Mouse (Mus musculus) CH12.LX (cell line): ENCODE results near the gene Gm42417. TPM values are rescaled to one million over a fixed set of nuclear protein-coding genes. Genes with fewer than 3 reads are reported as not detected.

ENCODE experiments used
- DNase-seq: peaks from one replicate; pipeline ENCODE4 v3.0.0-alpha.2; 2013; ENCODE audit errors: extremely low read depth
- H3K27ac ChIP-seq: 2 replicates; pipeline ENCODE4 v1.5.1; 2012; ENCODE audit warnings: low read depth, mild to moderate bottlenecking, control low read depth, moderate library complexity; ENCODE audit not compliant: insufficient read depth
- H3K27me3 ChIP-seq: replicated peaks from 2 replicates; pipeline ENCODE3; 2012; ENCODE audit warnings: inconsistent platforms
- H3K36me3 ChIP-seq, 2 experiments: replicated peaks in 1 of 2; 2 replicates each; pipeline versions ENCODE3 to v1.6.1; 2012; ENCODE audit warnings: inconsistent platforms in 1 of 2, low read length in 1 of 2, mild to moderate bottlenecking in 1 of 2, mixed read lengths in 1 of 2, moderate library complexity in 1 of 2; ENCODE audit not compliant: control insufficient read depth in 1 of 2, insufficient read depth in 1 of 2
- H3K4me1 ChIP-seq, 2 experiments: 2 replicates each; pipeline ENCODE4 v1.6.1; 2012; ENCODE audit warnings: inconsistent platforms in 1 of 2, moderate library complexity in 1 of 2; ENCODE audit not compliant: insufficient read depth in 2 of 2, control insufficient read depth in 1 of 2
- H3K4me2 ChIP-seq: 2 replicates; pipeline ENCODE4 v1.6.1; 2012; ENCODE audit warnings: low read depth, mild to moderate bottlenecking, control low read depth; ENCODE audit not compliant: poor library complexity, insufficient read depth, severe bottlenecking
- H3K4me3 ChIP-seq, 3 experiments: fragments of 150-350 bp in 1 of 3; sonication (generic) in 1 of 3; replicated peaks in 1 of 3; 2 replicates each; pipeline versions ENCODE3 to v1.5.1; 2011 to 2012; ENCODE audit warnings: low read depth in 2 of 3, low read length in 2 of 3, mild to moderate bottlenecking in 2 of 3, moderate library complexity in 2 of 3, control low read depth in 1 of 3, improper control_type of control experiment in 1 of 3, inconsistent platforms in 1 of 3, mixed read lengths in 1 of 3; ENCODE audit not compliant: poor library complexity in 1 of 3
- H3K79me2 ChIP-seq: replicated peaks from 2 replicates; pipeline ENCODE4 v1.6.1; 2012; ENCODE audit warnings: mild to moderate bottlenecking, moderate library complexity; ENCODE audit not compliant: control insufficient read depth, poor library complexity, insufficient read depth, severe bottlenecking; ENCODE audit errors: extremely low read depth
- H3K9ac ChIP-seq: 2 replicates; pipeline ENCODE4 v1.6.1; 2012; ENCODE audit warnings: low read depth, mild to moderate bottlenecking, control low read depth, moderate library complexity; ENCODE audit not compliant: insufficient read depth
- H3K9me3 ChIP-seq: replicated peaks from 2 replicates; pipeline ENCODE3; 2012; ENCODE audit warnings: low read length, inconsistent platforms, mixed read lengths
- CHD1 ChIP-seq: IDR thresholded peaks from 2 replicates; pipeline ENCODE4 v1.6.1; 2012; ENCODE audit warnings: low read depth, low read length, improper control_type of control experiment, inconsistent platforms
- E2F4 ChIP-seq: IDR thresholded peaks from 2 replicates; pipeline ENCODE4 v1.6.1; 2011; ENCODE audit warnings: low read depth, low read length, improper control_type of control experiment; ENCODE audit not compliant: insufficient replicate concordance
- ELF1 ChIP-seq: IDR thresholded peaks from 2 replicates; pipeline ENCODE4 v1.6.1; 2014; ENCODE audit warnings: low read depth, mild to moderate bottlenecking, inconsistent platforms, low read length, improper control_type of control experiment
- EP300 ChIP-seq: IDR thresholded peaks from 2 replicates; pipeline ENCODE4 v1.6.1; 2011; ENCODE audit warnings: low read length, improper control_type of control experiment
- GABPA ChIP-seq: IDR thresholded peaks from 2 replicates; pipeline ENCODE4 v1.6.1; 2012; ENCODE audit warnings: low read depth, low read length, improper control_type of control experiment, inconsistent platforms; ENCODE audit not compliant: insufficient replicate concordance
- JUN ChIP-seq: IDR thresholded peaks from 2 replicates; pipeline ENCODE4 v1.6.1; 2011; ENCODE audit warnings: low read depth, mild to moderate bottlenecking, low read length, improper control_type of control experiment, moderate library complexity; ENCODE audit not compliant: insufficient read depth
- JUND ChIP-seq: conservative IDR thresholded peaks from 2 replicates; pipeline ENCODE4 v1.6.1; 2011; ENCODE audit warnings: low read depth, low read length, improper control_type of control experiment
- KAT2A ChIP-seq: IDR thresholded peaks from 2 replicates; pipeline ENCODE4 v1.6.1; 2012; ENCODE audit warnings: low read length, improper control_type of control experiment, inconsistent platforms; ENCODE audit not compliant: insufficient replicate concordance
- MAFK ChIP-seq: IDR thresholded peaks from 2 replicates; pipeline ENCODE4 v1.6.1; 2011; ENCODE audit warnings: low read length, improper control_type of control experiment; ENCODE audit not compliant: insufficient replicate concordance
- MEF2A ChIP-seq: IDR thresholded peaks from 2 replicates; pipeline ENCODE4 v1.6.1; 2014; ENCODE audit warnings: low read depth, mild to moderate bottlenecking, inconsistent platforms, low read length, improper control_type of control experiment, borderline replicate concordance
- MXI1 ChIP-seq: IDR thresholded peaks from 2 replicates; pipeline ENCODE4 v1.6.1; 2011; ENCODE audit warnings: mild to moderate bottlenecking, low read depth, low read length, improper control_type of control experiment
- NELFE ChIP-seq: IDR thresholded peaks from 2 replicates; pipeline ENCODE4 v1.6.1; 2011; ENCODE audit warnings: low read depth, low read length, improper control_type of control experiment
- NRF1 ChIP-seq: IDR thresholded peaks from 2 replicates; pipeline ENCODE4 v1.6.1; 2014; ENCODE audit warnings: low read depth, mild to moderate bottlenecking, inconsistent platforms, low read length, improper control_type of control experiment, moderate library complexity
- PAX5 ChIP-seq: IDR thresholded peaks from 2 replicates; pipeline ENCODE4 v1.6.1; 2012; ENCODE audit warnings: low read length, inconsistent platforms, mixed read lengths
- POLR2A ChIP-seq: IDR thresholded peaks from 2 replicates; pipeline ENCODE4 v1.6.1; 2011; ENCODE audit warnings: low read depth, mild to moderate bottlenecking, improper control_type of control experiment, low read length
- RAD21 ChIP-seq: IDR thresholded peaks from 2 replicates; pipeline ENCODE4 v1.6.1; 2011; ENCODE audit warnings: low read depth, mild to moderate bottlenecking, low read length, improper control_type of control experiment, moderate library complexity
- TBP ChIP-seq: conservative IDR thresholded peaks from 2 replicates; pipeline ENCODE4 v1.6.1; 2011; ENCODE audit warnings: low read depth, low read length, improper control_type of control experiment
- USF1 ChIP-seq: IDR thresholded peaks from 2 replicates; pipeline ENCODE4 v1.6.1; 2014; ENCODE audit warnings: low read depth, mild to moderate bottlenecking, inconsistent platforms, low read length, improper control_type of control experiment
- USF2 ChIP-seq: conservative IDR thresholded peaks from 2 replicates; pipeline ENCODE4 v1.6.1; 2011; ENCODE audit warnings: low read depth, low read length, improper control_type of control experiment
- ZC3H11A ChIP-seq: IDR thresholded peaks from 2 replicates; pipeline ENCODE4 v1.6.1; 2012; ENCODE audit warnings: low read depth, mild to moderate bottlenecking, inconsistent platforms, low read length, improper control_type of control experiment
- ZKSCAN1 ChIP-seq: IDR thresholded peaks from 2 replicates; pipeline ENCODE4 v1.6.1; 2012; ENCODE audit warnings: low read depth, inconsistent platforms, low read length, improper control_type of control experiment, borderline replicate concordance
- ZMIZ1 ChIP-seq: IDR thresholded peaks from 2 replicates; pipeline ENCODE4 v1.6.1; 2012; ENCODE audit warnings: low read depth, mild to moderate bottlenecking, inconsistent platforms, low read length, improper control_type of control experiment
- ZNF384 ChIP-seq: IDR thresholded peaks from 2 replicates; pipeline ENCODE4 v1.6.1; 2012; ENCODE audit warnings: low read depth, low read length, improper control_type of control experiment, inconsistent platforms
- dilution Hi-C: fragments of 300-500 bp; cut with MboI; formaldehyde crosslinking; loops from 2 replicates; pipeline ENCODE4 v1.14.3; 2020; ENCODE audit warnings: low sequenced_read_pairs; ENCODE audit not compliant: extremely low pct_unique_long_range_greater_than_20kb, extremely low pct_ligation_motif_present
- in situ Hi-C: fragments of 300-500 bp; cut with MboI; formaldehyde crosslinking; loops from 3 replicates; pipeline ENCODE4 v1.14.3; 2019; ENCODE audit warnings: low sequenced_read_pairs, low pct_ligation_motif_present, low pct_unique_long_range_greater_than_20kb, mixed read lengths
- polyA plus RNA-seq: library from polyadenylated mRNA; unstranded; fragments of >175 nt; gene quantifications from 2 replicates; pipeline ENCODE4 v1.2.1, GENCODE M21; 2012; ENCODE audit warnings: low read depth; ENCODE audit not compliant: insufficient read length
- total RNA-seq, 2 experiments: library from RNA; depleted of rRNA; stranded (reverse); fragments of 300-350 nt in 1 of 2; fragments of >200 nt in 1 of 2; gene quantifications; 2 replicates each; pipeline ENCODE4 v1.2.3; 2012 to 2014

The Gm42417 gene
- total and polyA plus RNA-seq, 3 experiments = 0.08 to 3.9 TPM; not detected in 1

- Histone ChIP-seq H3K27me3 (no peaks in the 10 kb centered on the region), H3K4me2 (no peak overlapping the region), H3K9me3 (no peaks in the 10 kb centered on the region), H3K27ac (no peak overlapping the region), H3K4me3 (no peak overlapping the region), H3K79me2 (no peaks in the 10 kb centered on the region), H3K4me1 (no peaks in the 10 kb centered on the region), H3K9ac (no peak overlapping the region), H3K36me3 (peaks cover 39 to 75% of the 10 kb centered on the region in 2 experiments)
- dilution Hi-C loops = no loop called here
- in situ Hi-C loops = no loop called here
- DNase-seq = no peak
- no peak for TF ChIP-seq EP300
- TF ChIP-seq RAD21 = no peak
- TF ChIP-seq PAX5 = no peak
- no peak for TF ChIP-seq POLR2A
- TF ChIP-seq E2F4 = no peak
- TF ChIP-seq JUN = no peak
- TF ChIP-seq JUND = no peak
- TF ChIP-seq NRF1 = no peak
- no peak for TF ChIP-seq ZMIZ1
- TF ChIP-seq ZKSCAN1 = no peak
- no peak for TF ChIP-seq KAT2A
- no peak for TF ChIP-seq TBP
- TF ChIP-seq ZC3H11A = no peak
- TF ChIP-seq CHD1 = no peak
- TF ChIP-seq USF2 = no peak
- TF ChIP-seq USF1 = no peak
- TF ChIP-seq MEF2A = no peak
- no peak for TF ChIP-seq ZNF384
- TF ChIP-seq GABPA = no peak
These were observed 8.3 kb downstream of the Gm42417 start for GRCm38 (mm10) chr1:36530962-36531361.

DNA sequence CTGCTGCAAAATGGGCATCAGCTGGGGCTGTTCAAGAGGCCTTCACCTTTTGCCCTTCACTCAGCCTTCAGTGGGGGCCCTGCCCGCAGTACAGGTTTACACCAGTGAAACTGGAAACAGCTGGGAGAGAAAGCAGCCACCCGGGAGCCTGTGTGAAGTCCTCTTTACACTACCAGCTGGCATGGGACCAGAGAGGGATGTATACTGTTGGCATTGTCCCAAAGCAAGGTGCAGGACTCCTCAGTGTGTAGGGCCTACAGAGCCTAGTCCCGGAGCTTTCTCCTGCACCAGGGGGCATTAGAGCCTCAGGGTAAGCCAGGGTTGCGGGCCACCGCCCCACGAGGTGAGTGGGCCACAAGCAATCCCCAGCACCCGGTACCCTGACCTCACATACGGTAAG, 8.7 kb downstream of the Gm42417 start:
- Histone ChIP-seq H3K36me3 (peaks cover 44 to 75% of the 10 kb centered on the region in 2 experiments), H3K4me2 (no peak overlapping the region), H3K79me2 (no peaks in the 10 kb centered on the region), H3K4me1 (no peaks in the 10 kb centered on the region), H3K27me3 (no peaks in the 10 kb centered on the region), H3K4me3 (no peak overlapping the region), H3K9ac (no peak overlapping the region), H3K9me3 (no peaks in the 10 kb centered on the region), H3K27ac (no peak overlapping the region)
- in situ Hi-C loops (no loop called here), dilution Hi-C loops (no loop called here)
- TF ChIP-seq POLR2A = no peak
- no peak for TF ChIP-seq USF1
- no peak for TF ChIP-seq ELF1
- no peak for TF ChIP-seq MAFK
- no peak for TF ChIP-seq USF2
- TF ChIP-seq MXI1 = no peak
- TF ChIP-seq NELFE = no peak
- no peak for DNase-seq
